Mouse (Mus musculus) forebrain, embryonic 11.5 days (tissue): ENCODE data around the gene Mybpc2. TPM values are rescaled to one million over a fixed set of nuclear protein-coding genes. Genes with fewer than 3 reads are reported as not detected.
A peak's percentile ranks its signal among the peaks of the same experiment; 100 is the strongest.

Experiments used
- ATAC-seq: fragments of 200-750 bp; cut with Nextera tagmentation; replicated peaks from 2 replicates; pipeline ENCODE4 v1.8.0; 2017; ENCODE audit warnings: moderate TSS enrichment; ENCODE audit not compliant: low FRiP score
- DNase-seq: peaks from one replicate; pipeline ENCODE4 v3.0.0-alpha.2; 2017; ENCODE audit warnings: low spot score
- H3K27ac ChIP-seq: fragments of 300-500 bp; sonication (generic); 2 replicates; pipeline ENCODE4 v1.5.1; 2014; ENCODE audit warnings: low read depth, low read length
- H3K27me3 ChIP-seq: fragments of 300-500 bp; sonication (generic); 2 replicates; pipeline ENCODE4 v1.6.1; 2014; ENCODE audit warnings: mild to moderate bottlenecking, low read length, mixed read lengths; ENCODE audit not compliant: control insufficient read depth, insufficient read depth
- H3K36me3 ChIP-seq: fragments of 300-500 bp; sonication (generic); 2 replicates; pipeline ENCODE4 v1.6.1; 2014; ENCODE audit warnings: mild to moderate bottlenecking, low read length, moderate library complexity, mixed read lengths; ENCODE audit not compliant: control insufficient read depth, insufficient read depth
- H3K4me1 ChIP-seq: fragments of 300-500 bp; sonication (generic); replicated peaks from 2 replicates; pipeline ENCODE4 v1.6.1; 2014; ENCODE audit warnings: low read length, mixed read lengths; ENCODE audit not compliant: control insufficient read depth, insufficient read depth
- H3K4me2 ChIP-seq: fragments of 300-500 bp; sonication (generic); 2 replicates; pipeline ENCODE4 v1.6.1; 2014; ENCODE audit warnings: low read depth, mild to moderate bottlenecking, low read length, moderate library complexity, mixed read lengths; ENCODE audit not compliant: severe bottlenecking
- H3K4me3 ChIP-seq: fragments of 300-500 bp; sonication (generic); 2 replicates; pipeline ENCODE4 v1.5.1; 2014; ENCODE audit warnings: low read depth, low read length
- H3K9ac ChIP-seq: fragments of 300-500 bp; sonication (generic); 2 replicates; pipeline ENCODE4 v1.6.1; 2014; ENCODE audit warnings: low read length
- H3K9me3 ChIP-seq: fragments of 300-500 bp; sonication (generic); 2 replicates; pipeline ENCODE4 v1.6.1; 2016; ENCODE audit warnings: low read length, mixed read lengths; ENCODE audit not compliant: control insufficient read depth
- WGBS: fragments of 180-500 bp; shearing (Covaris S2); extraction: QIAGEN DNeasy Blood & Tissue Kit; methylation state at CpG from one replicate; pipeline ENCODE4 v1.1.7; 2014; 5-methylcytosine and 5-hydroxymethylcytosine counted together
- polyA plus RNA-seq: library from polyadenylated mRNA; unstranded; fragments of >200 nt; fragmentation: Nextera tagmentation; extraction: Ambion mirVana; gene quantifications from 2 replicates; pipeline ENCODE4 v1.2.1, GENCODE M21; 2014

Gene Mybpc2
- 0.23 TPM in 1 of 2 replicates, not detected in the other for polyA plus RNA-seq

DNA sequence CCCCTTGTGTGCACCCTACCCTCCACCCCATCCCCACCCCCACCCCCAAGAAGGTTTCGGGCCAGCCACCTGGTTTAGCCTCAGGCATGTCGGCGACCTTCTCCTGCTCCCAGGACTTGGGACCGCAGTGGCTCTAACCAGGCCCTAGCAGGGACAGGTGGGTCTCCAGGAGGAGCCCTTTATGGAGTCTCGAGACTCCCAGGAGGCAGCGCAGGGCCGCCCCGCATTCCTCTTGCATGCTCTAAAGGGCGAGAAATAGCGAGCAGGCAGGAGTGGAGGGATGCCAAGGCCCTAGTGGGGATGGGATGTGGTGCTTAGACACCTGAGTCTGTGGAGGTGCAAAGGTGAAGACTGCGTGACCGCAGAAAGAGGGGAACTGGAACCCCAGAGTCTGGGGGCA, at the start of gene Mybpc2:
TSS of gene Mybpc2 (minus strand) at position 155 of the 400 bp plus-strand sequence.
- Histone ChIP-seq H3K27me3 (peaks cover 7% of the 10 kb centered on the region; the same call in 1 of the 2 replicates), H3K27ac (no peak within 1 kb of the TSS), H3K9ac (peak within 1 kb of the TSS; percentile 32; the same call in 1 of the 2 replicates), H3K4me1 (0 out of 2 replicates have a peak, but pooled peaks cover 8% of the 10 kb centered on the region), H3K36me3 (no peaks in the 10 kb centered on the region), H3K4me3 (no peak within 1 kb of the TSS), H3K4me2 (0 out of 2 replicates have a peak within 1 kb of the TSS, but pooled peaks have one; percentile 21), H3K9me3 (no peaks in the 10 kb centered on the region)
- no peak for ATAC-seq
- DNase-seq: no peak
- 38% methylated on average over 12 of the region's 12 CpGs for WGBS

DNA sequence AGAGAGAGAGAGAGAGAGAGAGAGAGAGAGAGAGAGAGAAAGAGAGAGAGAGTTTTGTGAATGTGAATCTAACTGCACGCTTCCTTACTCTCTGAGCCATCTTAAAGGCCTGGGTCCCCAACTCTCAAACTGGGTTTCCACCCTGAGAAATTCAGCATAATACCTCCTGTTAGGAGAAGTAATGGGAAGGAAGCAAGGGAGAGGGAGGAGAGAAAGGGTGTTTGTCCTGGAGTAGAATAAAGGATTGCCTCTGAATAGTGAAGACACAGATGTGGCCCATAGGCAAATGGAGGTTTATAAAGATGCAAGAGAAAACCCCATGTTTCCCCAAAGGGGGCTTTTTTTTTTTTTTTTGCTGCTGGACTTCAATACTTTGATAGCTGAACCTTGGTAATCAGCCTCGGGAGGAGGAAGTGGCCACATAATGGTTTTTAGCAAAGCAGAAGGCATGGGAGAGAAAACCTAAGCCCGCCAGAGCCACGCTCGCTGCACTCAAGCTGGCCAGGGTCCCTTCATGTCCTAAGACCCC, 48.6 kb upstream of the Mybpc2 start:
- Histone ChIP-seq H3K9ac (no peak overlapping the region), H3K36me3 (no peaks in the 10 kb centered on the region), H3K9me3 (no peaks in the 10 kb centered on the region), H3K4me3 (no peak overlapping the region), H3K27ac (no peak overlapping the region), H3K4me1 (no peaks in the 10 kb centered on the region; the same call in 1 of the 2 replicates), H3K4me2 (no peak overlapping the region), H3K27me3 (no peaks in the 10 kb centered on the region)
- 76% methylated on average over 5 of the region's 5 CpGs for WGBS
- ATAC-seq: no peak
- DNase-seq: no peak

DNA sequence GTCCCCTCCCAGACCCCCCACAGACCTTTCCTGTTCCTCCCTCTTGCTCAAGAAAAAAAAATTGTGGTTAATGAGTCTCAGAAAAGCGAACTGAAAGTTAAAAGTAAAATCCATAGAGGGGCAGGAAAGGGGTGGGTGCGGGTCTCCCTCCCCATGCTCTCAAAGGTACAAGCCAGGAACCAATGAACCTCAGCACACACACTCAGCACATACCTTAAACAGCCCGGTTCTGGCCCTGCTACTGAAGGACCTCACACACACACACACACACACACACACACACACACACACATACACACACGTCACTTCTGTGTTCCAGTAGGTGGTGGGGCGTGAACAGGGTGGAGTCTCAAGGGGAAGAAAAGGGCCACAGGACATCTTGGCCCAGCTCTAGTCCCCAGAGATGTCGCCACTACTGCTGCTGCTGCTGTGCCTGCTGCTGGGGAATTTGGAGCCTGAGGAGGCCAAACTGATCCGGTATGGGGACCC, 47.8 kb upstream of the Mybpc2 start, which contains the start of gene Napsa:
TSS of gene Napsa (plus strand) at position 168 of the 489 bp plus-strand sequence.
- Histone ChIP-seq H3K4me1 (no peaks in the 10 kb centered on the region; the same call in 1 of the 2 replicates), H3K27me3 (no peaks in the 10 kb centered on the region), H3K4me2 (no peak within 1 kb of the TSS), H3K4me3 (no peak within 1 kb of the TSS), H3K9ac (no peak within 1 kb of the TSS), H3K36me3 (no peaks in the 10 kb centered on the region), H3K27ac (no peak within 1 kb of the TSS), H3K9me3 (no peaks in the 10 kb centered on the region)
- WGBS: 35% methylated on average over 7 of the region's 7 CpGs
- ATAC-seq: no peak
- no peak for DNase-seq

DNA sequence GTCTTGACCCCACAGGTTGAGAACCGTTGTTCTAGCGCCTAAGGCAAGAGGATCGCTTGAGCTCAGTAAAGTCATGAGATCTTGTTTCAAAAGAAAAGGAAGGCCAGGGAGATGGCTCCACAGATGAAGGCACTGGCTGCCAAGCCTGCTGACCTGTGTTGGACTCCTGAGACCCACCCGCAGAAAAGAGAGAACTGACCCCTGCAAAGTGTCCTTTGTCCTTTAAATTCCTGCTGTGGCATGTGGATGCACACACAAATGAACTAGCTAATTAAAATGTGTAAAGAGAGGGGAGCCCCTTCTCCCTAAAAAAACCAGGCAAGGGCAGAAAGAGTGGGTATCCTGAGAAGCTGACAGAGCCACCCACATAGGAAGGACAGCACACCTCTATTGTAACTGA, 47.4 kb upstream of the Mybpc2 start:
- no peak for ATAC-seq
- no peaks in the 10 kb centered on the region; the same call in 1 of the 2 replicates for H3K4me1 ChIP-seq
- H3K4me3 ChIP-seq: no peak overlapping the region
- no peaks in the 10 kb centered on the region for H3K36me3 ChIP-seq
- H3K9me3 ChIP-seq: no peaks in the 10 kb centered on the region
- WGBS: 21% methylated on average over 4 of the region's 4 CpGs
- H3K4me2 ChIP-seq: no peak overlapping the region
- no peaks in the 10 kb centered on the region for H3K27me3 ChIP-seq
- no peak for DNase-seq
- H3K27ac ChIP-seq: no peak overlapping the region
- no peak overlapping the region for H3K9ac ChIP-seq

DNA sequence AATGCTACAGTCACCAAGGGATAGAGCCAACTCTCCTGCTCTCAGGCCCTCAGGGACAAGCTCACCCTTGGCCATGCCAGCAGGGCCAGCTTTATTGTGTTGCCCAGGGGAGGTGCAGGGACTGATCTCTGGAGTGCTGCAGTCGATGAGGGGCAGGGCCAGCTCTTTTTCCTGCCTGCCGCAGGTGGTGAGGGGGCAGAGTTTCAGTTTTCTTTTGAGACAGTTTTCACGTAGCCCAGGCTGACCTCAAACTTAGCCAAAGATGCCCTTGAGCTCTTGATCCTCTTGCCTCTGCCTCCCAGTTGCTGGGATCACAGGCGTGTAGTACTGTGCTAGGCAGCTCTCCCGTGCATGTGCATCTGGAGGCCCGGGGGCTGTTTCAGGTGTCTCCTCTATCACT, 46.5 kb upstream of the Mybpc2 start:
- no peak overlapping the region for H3K27ac ChIP-seq
- no peaks in the 10 kb centered on the region; the same call in 1 of the 2 replicates for H3K4me1 ChIP-seq
- no peaks in the 10 kb centered on the region for H3K9me3 ChIP-seq
- no peak overlapping the region for H3K4me2 ChIP-seq
- no peaks in the 10 kb centered on the region for H3K36me3 ChIP-seq
- DNase-seq (no peak), ATAC-seq (no peak)
- H3K4me3 ChIP-seq: no peak overlapping the region
- 82% methylated on average over 6 of the region's 6 CpGs for WGBS
- H3K9ac ChIP-seq: no peak overlapping the region; the same call in 1 of the 2 replicates
- no peaks in the 10 kb centered on the region for H3K27me3 ChIP-seq

DNA sequence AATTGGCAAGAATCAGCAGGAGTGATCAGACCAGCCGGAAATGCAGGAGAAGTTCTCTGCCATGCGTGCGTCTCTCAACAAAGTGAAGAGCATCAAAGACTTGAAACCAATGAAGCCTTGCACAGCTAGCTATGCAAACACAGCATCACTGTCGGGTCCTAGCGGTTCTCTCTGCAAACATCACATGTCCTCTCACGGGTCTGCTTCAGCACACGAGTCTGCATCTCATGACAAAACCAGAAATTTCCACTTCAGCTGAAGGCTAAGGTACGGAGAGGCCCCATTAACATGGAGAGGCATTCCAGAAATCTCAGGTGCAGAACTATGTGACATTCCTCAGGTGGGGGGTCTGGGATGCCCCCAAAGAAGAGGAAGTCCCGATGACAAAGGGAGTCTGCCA, 44.3 kb upstream of the Mybpc2 start:
- H3K4me2 ChIP-seq: no peak overlapping the region
- H3K36me3 ChIP-seq: no peaks in the 10 kb centered on the region
- no peak overlapping the region for H3K27ac ChIP-seq
- H3K4me1 ChIP-seq: no peaks in the 10 kb centered on the region; the same call in 1 of the 2 replicates
- WGBS: 84% methylated on average over 9 of the region's 9 CpGs
- DNase-seq (no peak), ATAC-seq (no peak)
- no peak overlapping the region for H3K4me3 ChIP-seq
- H3K27me3 ChIP-seq: no peaks in the 10 kb centered on the region
- H3K9me3 ChIP-seq: no peaks in the 10 kb centered on the region
- no peak overlapping the region for H3K9ac ChIP-seq

DNA sequence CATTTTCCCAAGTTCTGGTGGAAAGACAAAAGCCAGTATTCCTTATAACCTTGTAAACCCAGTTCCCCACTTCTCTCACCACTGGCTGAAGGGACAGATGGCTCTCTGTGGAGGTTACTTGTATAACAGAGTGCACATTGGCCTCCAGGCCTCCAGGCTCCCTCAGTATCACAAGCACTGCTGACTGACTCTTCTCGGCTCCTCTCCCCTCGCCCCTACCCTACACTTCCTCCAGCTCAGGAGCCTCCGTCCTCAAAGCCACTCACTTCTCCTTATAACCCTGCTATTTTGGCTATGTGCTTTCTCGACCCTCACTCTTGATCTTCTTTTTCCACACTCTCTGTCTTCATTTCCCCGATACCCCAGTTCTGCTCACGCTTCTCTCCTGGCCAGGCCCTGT, 41.0 kb upstream of the Mybpc2 start:
- H3K4me2 ChIP-seq: no peak overlapping the region
- no peak overlapping the region for H3K4me3 ChIP-seq
- no peak overlapping the region for H3K9ac ChIP-seq
- H3K36me3 ChIP-seq: no peaks in the 10 kb centered on the region
- no peak for DNase-seq
- WGBS: 70% methylated on average over 6 of the region's 6 CpGs
- H3K4me1 ChIP-seq: 0 out of 2 replicates have a peak, but pooled peaks cover 2% of the 10 kb centered on the region
- ATAC-seq: no peak
- H3K27me3 ChIP-seq: no peaks in the 10 kb centered on the region
- no peaks in the 10 kb centered on the region for H3K9me3 ChIP-seq
- no peak overlapping the region for H3K27ac ChIP-seq

DNA sequence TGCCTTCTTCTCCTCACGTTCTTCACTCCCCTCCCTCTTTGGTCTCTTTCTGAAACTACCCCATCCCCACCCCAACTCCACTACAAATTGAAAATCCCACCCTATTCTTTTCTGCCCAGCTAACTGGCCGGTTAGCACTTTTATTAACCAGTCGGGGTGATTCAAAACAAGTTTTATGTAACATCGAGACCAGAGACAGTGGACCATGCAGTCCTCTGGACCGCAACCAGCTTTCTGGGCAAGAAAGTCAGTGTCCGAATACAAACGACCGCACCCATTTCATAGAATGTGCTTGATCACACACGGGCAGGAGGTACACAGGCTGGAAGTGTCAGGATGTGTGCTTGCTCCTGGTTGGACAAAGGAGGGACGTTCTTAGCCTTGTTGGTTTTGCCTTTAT, 40.0 kb upstream of the Mybpc2 start:
- ATAC-seq (no peak), DNase-seq (no peak)
- no peak overlapping the region for H3K4me3 ChIP-seq
- no peaks in the 10 kb centered on the region for H3K36me3 ChIP-seq
- H3K27me3 ChIP-seq: no peaks in the 10 kb centered on the region
- WGBS: 86% methylated on average over 10 of the region's 10 CpGs
- no peak overlapping the region for H3K4me2 ChIP-seq
- no peak overlapping the region for H3K27ac ChIP-seq
- H3K4me1 ChIP-seq: 0 out of 2 replicates have a peak, but pooled peaks cover 2% of the 10 kb centered on the region
- H3K9ac ChIP-seq: no peak overlapping the region
- no peaks in the 10 kb centered on the region for H3K9me3 ChIP-seq

DNA sequence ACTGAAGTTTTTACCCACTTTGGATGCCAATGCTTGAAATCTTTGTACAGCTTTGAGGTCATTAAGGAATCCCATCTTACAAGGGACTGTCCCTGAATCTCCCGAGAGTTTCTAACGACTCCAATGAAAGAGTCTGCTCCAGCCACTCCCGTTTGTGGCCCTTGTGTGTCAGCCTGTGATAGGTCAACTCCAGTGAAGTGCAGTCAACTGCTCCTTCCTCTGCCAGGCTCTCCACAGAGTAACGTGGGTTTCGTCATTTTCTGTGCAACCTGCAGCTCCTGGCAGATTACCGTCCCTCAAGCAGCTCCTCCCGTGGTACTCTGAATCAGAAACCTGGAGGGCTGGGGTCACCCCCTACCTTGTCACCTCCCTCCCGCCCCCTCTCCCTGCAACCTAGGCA, 38.8 kb upstream of the Mybpc2 start:
- Histone ChIP-seq H3K4me3 (no peak overlapping the region), H3K9ac (no peak overlapping the region), H3K4me1 (0 out of 2 replicates have a peak, but pooled peaks cover 2% of the 10 kb centered on the region), H3K9me3 (no peaks in the 10 kb centered on the region), H3K27me3 (no peaks in the 10 kb centered on the region), H3K36me3 (no peaks in the 10 kb centered on the region), H3K4me2 (no peak overlapping the region), H3K27ac (no peak overlapping the region)
- ATAC-seq: no peak
- no peak for DNase-seq
- WGBS: 54% methylated on average over 8 of the region's 8 CpGs
